Mouse (Mus musculus): ENCODE measurements around the gene Ccdc9b. TPM values are rescaled to one million over a fixed set of nuclear protein-coding genes. Genes with fewer than 3 reads are reported as not detected.

Ccdc9b gene
- total and polyA plus RNA-seq, 2 experiments from 2014 or later = 0.53 to 2.4 TPM

DNA sequence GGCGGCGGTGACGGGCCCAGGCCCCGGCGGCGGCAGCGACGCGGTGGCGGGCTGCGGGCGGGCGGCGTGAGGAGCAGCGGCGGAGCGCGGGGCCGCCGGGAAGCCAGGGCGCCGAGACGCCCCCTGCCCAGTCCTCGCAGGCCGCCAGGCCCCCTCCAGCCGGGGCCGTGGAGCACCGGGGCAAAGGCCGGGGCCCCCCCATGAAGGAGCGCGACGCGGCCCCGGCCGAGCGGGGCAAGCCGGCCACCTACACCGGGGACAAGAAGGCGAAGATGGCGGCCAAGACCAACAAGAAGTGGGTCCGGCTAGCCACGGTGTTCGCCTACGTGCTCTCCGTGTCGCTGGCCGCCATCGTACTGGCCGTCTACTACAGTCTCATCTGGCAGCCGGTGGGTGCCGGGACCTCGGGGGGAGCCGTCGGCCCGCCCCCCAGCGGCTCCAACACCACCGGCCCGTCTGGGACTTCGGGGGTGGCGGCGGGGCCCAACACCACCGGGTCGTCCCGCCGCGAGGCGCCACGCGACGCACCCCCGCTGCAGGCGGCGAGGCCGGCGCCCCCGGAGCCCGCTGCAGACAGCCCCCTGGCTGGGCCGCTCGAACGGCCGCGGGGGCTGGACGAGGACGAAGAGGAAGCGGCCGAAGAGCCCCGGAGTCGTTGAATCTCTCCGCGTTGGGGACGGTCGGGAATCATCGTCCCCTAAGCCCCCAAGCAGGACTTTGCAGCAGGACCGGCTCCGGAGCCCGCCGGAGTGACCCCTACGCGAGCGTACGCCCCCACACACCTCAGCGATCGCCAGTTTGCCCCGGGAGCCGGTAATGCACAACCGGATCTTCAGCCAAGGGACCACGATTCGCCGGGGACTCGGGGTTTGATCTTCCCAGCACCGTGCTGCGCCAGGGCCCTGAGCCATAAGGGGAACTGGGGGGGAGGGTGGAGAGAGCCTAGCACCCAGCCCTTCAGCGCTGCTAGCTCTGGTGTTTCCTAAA lies 16.3 kb downstream of the Ccdc9b start:
- 3% methylated on average over 105 of the region's 113 CpGs for WGBS
- Histone ChIP-seq H3K9me3 (ENCODE audit: low read length) (no peaks in the 10 kb centered on the region), H3K27ac (ENCODE audit: low read depth, low read length) (peak overlapping the region; percentile 73), H3K4me3 (ENCODE audit: low read depth, low read length) (peak overlapping the region; percentile 84), H3K27me3 (ENCODE audit: insufficient read depth, low read length) (no peaks in the 10 kb centered on the region; the same call in 1 of the 2 replicates), H3K36me3 (ENCODE audit: insufficient read depth) (no peaks in the 10 kb centered on the region), H3K4me2 (ENCODE audit: low read depth) (peak overlapping the region; percentile 97), H3K4me1 (ENCODE audit: insufficient read depth) (peaks cover 31% of the 10 kb centered on the region), H3K9ac (peak overlapping the region; percentile 77)
- DNase-seq (peak; percentile 40), ATAC-seq (peak; percentile 46)
- no peak for TF ChIP-seq CTCF (IDR thresholded peaks at IDR 0.05; ENCODE audit: low read depth)

DNA sequence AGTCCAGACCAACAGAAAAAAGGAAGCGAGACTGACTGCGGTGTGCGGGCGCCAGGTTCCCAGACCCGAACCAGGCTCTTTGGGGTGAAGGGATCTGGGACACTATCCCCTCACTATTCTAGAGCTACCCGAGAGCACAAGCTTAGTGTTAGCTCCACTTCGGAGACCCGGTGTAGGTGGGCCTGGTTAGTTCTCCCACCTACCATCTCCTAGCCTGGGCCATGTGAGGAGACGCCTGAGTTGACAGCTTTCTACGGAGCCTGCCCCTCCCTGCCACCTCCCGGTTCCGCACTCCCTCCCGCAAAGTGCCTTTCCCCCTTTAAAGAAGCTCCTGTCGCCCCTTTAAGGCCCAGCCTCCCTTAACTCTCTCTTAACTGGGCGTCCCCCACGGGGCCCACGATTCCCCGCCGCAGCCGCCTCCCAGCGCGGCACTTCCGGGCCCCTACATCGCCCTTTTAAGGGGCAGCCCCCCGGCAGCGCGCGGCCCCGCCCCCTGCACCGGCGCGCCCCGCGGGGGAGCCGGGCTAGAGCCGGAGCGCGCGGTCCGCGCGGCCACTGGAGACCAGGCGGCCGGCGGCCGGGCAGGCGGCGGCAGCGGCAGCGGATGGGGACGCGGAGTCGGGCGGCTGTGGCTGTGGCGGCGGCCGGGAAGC lies 17.1 kb downstream of the Ccdc9b start, which contains the start of gene Inafm2:
Inafm2 (plus strand) TSS at position 527 of the 653 bp plus-strand sequence.
- no peak for TF ChIP-seq CTCF (IDR thresholded peaks at IDR 0.05; ENCODE audit: low read depth)
- under 1% methylated on average over 45 of the region's 57 CpGs for WGBS
- H3K4me2 ChIP-seq (ENCODE audit: low read depth) = peak within 1 kb of the TSS; percentile 97
- H3K27me3 ChIP-seq (ENCODE audit: insufficient read depth, low read length) = no peaks in the 10 kb centered on the region; the same call in 1 of the 2 replicates
- ATAC-seq (peak; percentile 97), DNase-seq (peak; percentile 95)
- H3K27ac ChIP-seq (ENCODE audit: low read depth, low read length) = peak within 1 kb of the TSS; percentile 73
- no peaks in the 10 kb centered on the region for H3K9me3 ChIP-seq (ENCODE audit: low read length)
- H3K36me3 ChIP-seq (ENCODE audit: insufficient read depth) = no peaks in the 10 kb centered on the region
- H3K9ac ChIP-seq = peak within 1 kb of the TSS; percentile 77
- peak within 1 kb of the TSS; percentile 84 for H3K4me3 ChIP-seq (ENCODE audit: low read depth, low read length)
- peaks cover 31% of the 10 kb centered on the region for H3K4me1 ChIP-seq (ENCODE audit: insufficient read depth)

DNA sequence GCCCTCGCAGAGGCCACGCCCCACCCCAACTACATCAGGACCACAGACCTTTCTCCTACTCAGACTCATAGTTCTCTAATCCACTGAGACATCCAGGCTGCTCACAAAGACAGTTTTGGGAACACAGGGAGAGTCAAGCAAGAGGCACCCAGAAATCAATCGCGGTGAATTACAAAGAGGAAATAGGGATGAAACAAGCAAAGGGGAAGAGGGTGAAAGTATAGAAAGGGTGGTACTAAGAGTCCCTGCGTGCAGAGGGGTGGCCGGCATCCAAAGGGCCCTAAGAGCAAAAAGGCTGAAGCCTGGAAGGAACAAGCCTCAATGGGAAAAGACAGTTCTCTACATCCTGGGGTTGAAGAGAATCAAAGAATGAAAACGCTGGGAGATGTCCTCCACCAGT lies 17.8 kb downstream of the Ccdc9b start:
- no peak for ATAC-seq
- 14% methylated on average over 7 of the region's 7 CpGs for WGBS
- no peaks in the 10 kb centered on the region for H3K9me3 ChIP-seq (ENCODE audit: low read length)
- TF ChIP-seq CTCF (IDR thresholded peaks at IDR 0.05; ENCODE audit: low read depth) = no peak
- H3K4me1 ChIP-seq (ENCODE audit: insufficient read depth) = peaks cover 31% of the 10 kb centered on the region
- H3K9ac ChIP-seq = no peak overlapping the region
- no peak overlapping the region for H3K27ac ChIP-seq (ENCODE audit: low read depth, low read length)
- H3K4me3 ChIP-seq (ENCODE audit: low read depth, low read length) = no peak overlapping the region; the same call in 1 of the 2 replicates
- no peaks in the 10 kb centered on the region; the same call in 1 of the 2 replicates for H3K27me3 ChIP-seq (ENCODE audit: insufficient read depth, low read length)
- no peak for DNase-seq
- H3K36me3 ChIP-seq (ENCODE audit: insufficient read depth) = no peaks in the 10 kb centered on the region
- peak overlapping the region; percentile 97 for H3K4me2 ChIP-seq (ENCODE audit: low read depth)

DNA sequence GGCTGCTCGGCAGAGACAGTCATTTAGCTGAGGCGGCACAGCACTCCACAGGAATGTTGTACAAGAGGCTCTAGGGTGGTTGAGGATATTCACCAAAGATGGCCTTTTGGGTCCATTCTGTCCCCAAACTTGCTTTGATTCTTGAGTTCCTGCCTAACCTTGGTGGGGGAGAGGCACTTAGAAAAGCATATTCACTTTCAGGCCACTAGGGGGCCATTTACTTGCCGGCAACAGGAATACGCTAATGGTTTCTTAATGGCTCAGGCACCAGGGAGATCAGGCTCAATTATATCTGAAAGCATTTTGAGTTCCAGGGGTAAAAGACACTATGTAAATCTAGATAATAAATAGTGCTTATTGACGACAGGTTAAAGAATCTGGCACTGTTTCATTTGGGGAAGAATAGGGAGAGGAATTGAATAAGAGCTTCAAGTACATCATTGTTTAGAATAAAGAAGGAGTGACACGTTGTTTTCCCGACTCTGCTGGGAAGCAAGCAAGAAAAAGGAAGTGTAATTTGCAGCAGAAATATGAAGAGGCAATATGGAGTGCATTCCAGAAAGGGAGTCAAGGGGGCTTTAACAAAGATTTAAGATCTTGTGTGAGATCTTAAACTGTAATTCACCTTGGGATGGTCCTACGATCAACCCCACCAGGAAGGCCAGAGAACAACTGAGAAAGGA lies 19.1 kb downstream of the Ccdc9b start:
- Histone ChIP-seq H3K27me3 (ENCODE audit: insufficient read depth, low read length) (no peaks in the 10 kb centered on the region; the same call in 1 of the 2 replicates), H3K27ac (ENCODE audit: low read depth, low read length) (no peak overlapping the region), H3K9me3 (ENCODE audit: low read length) (no peaks in the 10 kb centered on the region), H3K4me2 (ENCODE audit: low read depth) (no peak overlapping the region), H3K4me3 (ENCODE audit: low read depth, low read length) (no peak overlapping the region), H3K4me1 (ENCODE audit: insufficient read depth) (peaks cover 23% of the 10 kb centered on the region), H3K9ac (no peak overlapping the region), H3K36me3 (ENCODE audit: insufficient read depth) (no peaks in the 10 kb centered on the region)
- 19% methylated on average over 8 of the region's 8 CpGs for WGBS
- peak; percentile 76 for DNase-seq
- TF ChIP-seq CTCF (IDR thresholded peaks at IDR 0.05; ENCODE audit: low read depth) = peak; percentile 85
- peak; percentile 12; the same call in 1 of the 2 replicates for ATAC-seq

DNA sequence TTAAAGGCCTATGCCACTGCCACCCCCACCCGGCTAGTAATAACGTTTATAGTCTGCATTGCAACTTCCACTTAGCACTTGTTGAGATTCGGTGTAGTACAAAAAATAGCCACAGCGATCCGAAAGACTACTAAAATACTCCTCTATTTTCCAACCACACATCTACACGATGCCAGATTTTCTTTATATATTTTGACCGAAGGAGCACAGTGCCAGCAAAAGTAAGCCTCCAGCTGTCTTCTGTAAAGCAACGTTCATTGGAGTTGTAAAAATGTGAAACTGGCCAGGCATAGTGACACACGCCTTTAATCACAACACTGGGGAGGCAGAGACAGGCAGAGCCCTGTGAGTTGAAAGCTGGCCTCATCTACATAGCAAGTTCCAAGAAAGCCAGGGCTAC lies 21.3 kb downstream of the Ccdc9b start:
- 66% methylated on average over 9 of the region's 9 CpGs for WGBS
- H3K27ac ChIP-seq (ENCODE audit: low read depth, low read length) = no peak overlapping the region

DNA sequence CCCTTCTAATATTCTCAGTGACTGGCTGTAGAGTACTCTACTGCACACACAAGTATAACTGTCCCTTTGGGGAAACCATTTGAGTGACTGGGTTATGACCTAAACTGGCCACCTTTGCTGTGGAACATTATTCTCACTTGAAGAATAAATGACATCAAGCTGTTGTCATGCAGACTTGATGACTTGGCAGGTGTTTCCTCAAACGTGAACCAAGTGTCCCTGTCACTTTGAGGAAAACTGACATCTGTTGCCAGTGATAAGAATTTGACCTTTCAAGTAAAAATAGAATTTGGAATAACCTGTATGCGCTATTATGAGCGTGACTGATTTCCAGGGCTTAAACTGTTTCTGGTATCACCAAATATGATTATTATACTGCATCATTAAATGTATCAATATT lies 22.1 kb downstream of the Ccdc9b start:
- WGBS = 70% methylated on average over 3 of the region's 3 CpGs

More for the DNA sequence above, 21.3 kb downstream of the Ccdc9b start:
- Histone ChIP-seq H3K27me3 (ENCODE audit: insufficient read depth, low read length) (no peaks in the 10 kb centered on the region; the same call in 1 of the 2 replicates), H3K36me3 (ENCODE audit: insufficient read depth) (no peaks in the 10 kb centered on the region), H3K4me1 (ENCODE audit: insufficient read depth) (peaks cover 14% of the 10 kb centered on the region; the same call in 1 of the 2 replicates), H3K4me2 (ENCODE audit: low read depth) (no peak overlapping the region), H3K9me3 (ENCODE audit: low read length) (no peaks in the 10 kb centered on the region), H3K4me3 (ENCODE audit: low read depth, low read length) (no peak overlapping the region), H3K9ac (no peak overlapping the region)
- no peak for TF ChIP-seq CTCF (IDR thresholded peaks at IDR 0.05; ENCODE audit: low read depth)
- ATAC-seq = no peak
- no peak for DNase-seq

More for the DNA sequence above, 22.1 kb downstream of the Ccdc9b start:
- H3K4me3 ChIP-seq (ENCODE audit: low read depth, low read length) = no peak overlapping the region
- H3K9ac ChIP-seq = no peak overlapping the region
- H3K4me2 ChIP-seq (ENCODE audit: low read depth) = no peak overlapping the region
- DNase-seq = no peak
- TF ChIP-seq CTCF (IDR thresholded peaks at IDR 0.05; ENCODE audit: low read depth) = no peak
- no peak overlapping the region for H3K27ac ChIP-seq (ENCODE audit: low read depth, low read length)
- H3K9me3 ChIP-seq (ENCODE audit: low read length) = no peaks in the 10 kb centered on the region
- peaks cover 14% of the 10 kb centered on the region; the same call in 1 of the 2 replicates for H3K4me1 ChIP-seq (ENCODE audit: insufficient read depth)
- H3K27me3 ChIP-seq (ENCODE audit: insufficient read depth, low read length) = no peaks in the 10 kb centered on the region; the same call in 1 of the 2 replicates
- ATAC-seq = no peak
- H3K36me3 ChIP-seq (ENCODE audit: insufficient read depth) = no peaks in the 10 kb centered on the region

Measured in forebrain, postnatal 0 days (tissue).